Mouse (Mus musculus) frontal cortex, postnatal 10 days (tissue): Measurements from ENCODE around the gene Washc3.

Experiments
- DNase-seq, 2 experiments: peaks; one replicate each; pipeline ENCODE4 v3.0.0; 2022; ENCODE audit warnings: low spot score in 2 of 2, mixed read lengths in 1 of 2

Washc3 gene

GRCm38 (mm10) chr10:88200951-88201638, at the start of gene Washc3:
TSS of gene Washc3 (plus strand) at chr10:88201093.
- DNase-seq: peak; percentile 91 to 92

- no peak for DNase-seq
Observed at GRCm38 (mm10) chr10:88151658-88152057, 49.2 kb upstream of the Washc3 start.

- DNase-seq: no peak
Observed at GRCm38 (mm10) chr10:88162096-88162495, 38.8 kb upstream of the Washc3 start.

DNA sequence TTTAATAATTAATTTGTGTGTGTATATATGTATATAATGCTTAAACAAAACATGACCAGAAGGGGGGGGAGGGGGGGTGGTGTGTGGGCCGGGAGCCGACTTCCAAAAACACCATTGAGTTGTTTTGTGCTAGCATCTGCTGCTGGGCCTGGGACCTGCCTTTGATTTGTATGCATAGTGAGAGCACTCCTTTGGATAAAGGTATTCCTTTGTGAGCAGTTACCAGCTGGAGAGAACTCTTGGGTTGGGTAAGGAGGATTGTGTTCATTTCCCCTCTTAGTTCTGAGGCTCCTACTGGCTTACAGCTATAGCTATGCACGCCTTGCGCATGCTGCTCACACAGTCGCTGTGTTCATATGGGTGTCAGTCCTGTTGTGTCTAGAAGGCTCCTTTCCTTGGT, 38.2 kb upstream of the Washc3 start:
- no peak for DNase-seq

GRCm38 (mm10) chr10:88166158-88166557, 34.7 kb upstream of the Washc3 start:
- DNase-seq: no peak

- DNase-seq: no peak
Observed at GRCm38 (mm10) chr10:88167438-88168077, 33.3 kb upstream of the Washc3 start.

- DNase-seq: no peak
Observed at GRCm38 (mm10) chr10:88200541-88200940, 352 bp upstream of the Washc3 start.

DNA sequence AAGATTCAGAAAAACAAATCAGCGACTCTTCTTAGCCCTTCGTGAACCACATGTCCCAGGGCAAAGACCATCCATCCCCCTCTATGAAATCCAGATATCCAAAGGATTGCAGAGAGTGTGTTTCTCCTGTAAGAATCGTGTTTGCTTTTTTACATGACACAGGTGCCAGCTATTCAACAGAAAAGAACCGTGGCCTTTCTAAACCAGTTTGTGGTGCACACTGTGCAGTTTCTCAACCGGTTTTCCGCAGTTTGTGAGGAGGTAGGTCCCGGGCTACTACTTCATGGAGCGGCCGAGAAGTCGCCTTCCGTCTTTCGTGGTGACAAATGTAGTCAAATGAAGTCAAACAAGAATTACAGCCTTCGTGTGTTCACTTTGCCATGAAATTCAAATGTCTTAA, 757 bp downstream of the Washc3 start:
- no peak for DNase-seq

GRCm38 (mm10) chr10:88202581-88202980, 1.7 kb downstream of the Washc3 start:
- no peak for DNase-seq

DNA sequence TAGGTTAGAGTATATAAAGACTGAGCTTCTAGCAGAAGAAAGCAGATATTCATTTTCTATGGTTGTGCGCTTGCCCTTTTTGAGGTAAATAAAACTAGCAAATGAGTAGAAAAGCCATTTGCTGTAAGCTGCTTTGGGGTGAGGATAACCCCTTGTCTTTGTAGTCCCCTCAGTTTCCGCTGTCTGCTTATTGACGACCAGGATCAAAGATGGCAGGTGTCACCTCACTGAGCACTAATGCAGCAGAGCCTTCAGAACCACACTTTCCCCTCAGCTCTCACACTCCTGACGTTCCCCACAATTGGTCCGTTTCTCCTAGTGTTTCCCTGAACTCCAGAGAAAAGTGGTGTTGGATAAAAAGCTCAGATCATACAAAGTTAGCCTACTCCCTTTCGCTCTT, 2.3 kb downstream of the Washc3 start:
- no peak for DNase-seq

DNA sequence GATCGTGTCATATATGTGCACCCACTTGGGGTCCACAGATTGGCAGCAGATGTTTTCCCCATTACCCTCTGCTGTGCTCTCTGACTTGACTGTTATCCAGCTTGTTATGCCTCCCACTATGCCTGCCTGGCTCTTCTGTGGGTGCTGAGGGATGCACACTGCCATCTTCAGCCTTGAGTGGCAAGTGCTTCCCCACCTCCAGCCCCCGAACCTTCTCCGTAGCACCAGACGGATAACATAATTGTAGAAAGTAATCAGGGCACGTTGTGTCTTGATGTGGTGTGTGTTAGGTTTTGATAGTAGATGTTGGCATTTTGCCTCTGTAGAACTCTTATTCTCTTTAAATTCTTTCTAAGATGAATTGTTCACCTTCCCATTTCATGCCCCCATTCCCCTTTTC, 11.8 kb downstream of the Washc3 start:
- DNase-seq: no peak

DNA sequence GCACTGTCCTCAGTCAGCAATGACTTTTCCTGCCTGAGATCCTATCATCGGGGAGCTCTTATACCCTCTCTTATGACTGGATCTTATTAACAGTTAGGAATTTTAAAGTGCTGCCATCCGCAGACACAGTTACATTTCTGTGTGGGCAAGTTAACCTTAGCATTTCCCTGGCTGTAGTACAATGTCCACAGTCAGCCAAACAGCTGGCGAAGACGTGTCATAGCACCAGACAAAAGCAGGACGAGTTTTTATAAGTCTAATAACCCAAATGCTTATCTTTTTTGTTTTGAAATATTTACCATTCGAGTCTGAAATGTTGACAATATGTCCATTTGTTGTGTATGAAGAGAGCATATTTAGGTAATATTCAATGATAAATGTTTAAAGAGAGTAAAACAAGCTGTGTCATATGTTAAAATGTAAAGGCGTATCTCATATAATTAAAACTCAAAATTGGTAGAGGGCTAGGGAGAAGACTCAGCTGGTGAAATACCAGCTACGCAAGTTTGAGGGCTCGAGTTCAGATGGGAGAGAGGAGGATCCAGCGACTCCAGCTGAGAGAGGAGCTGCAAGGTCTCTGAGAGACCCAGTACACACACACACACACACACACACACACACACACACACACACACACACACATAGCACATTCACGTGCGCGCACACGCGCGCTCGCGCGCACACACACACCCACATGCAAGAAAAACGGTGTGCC, 14.1 kb downstream of the Washc3 start:
- DNase-seq: no peak

GRCm38 (mm10) chr10:88218161-88218560, 17.3 kb downstream of the Washc3 start:
- no peak for DNase-seq

- DNase-seq: no peak
Observed at GRCm38 (mm10) chr10:88221718-88222117, 20.8 kb downstream of the Washc3 start.

- no peak for DNase-seq
Observed at GRCm38 (mm10) chr10:88225421-88225820, 24.5 kb downstream of the Washc3 start.

DNA sequence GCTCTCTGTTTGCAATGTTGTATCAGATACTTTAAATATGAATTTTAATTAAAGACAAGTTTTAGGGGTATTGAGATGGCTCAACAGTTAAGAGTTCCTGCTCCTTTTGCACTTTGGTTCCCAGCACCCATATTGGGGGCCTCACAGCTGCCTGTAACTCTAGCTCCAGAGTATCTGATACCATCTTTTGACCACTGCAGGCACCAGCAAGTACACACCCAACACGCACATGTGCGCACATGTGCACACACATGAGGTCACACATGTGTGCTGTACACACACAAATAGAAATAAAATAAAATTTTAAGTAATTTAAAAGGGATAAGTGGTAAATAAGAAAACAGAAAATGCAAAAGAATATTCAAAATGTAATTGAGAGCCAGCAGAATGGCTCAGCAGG, 27.1 kb downstream of the Washc3 start:
- no peak for DNase-seq

GRCm38 (mm10) chr10:88228521-88229017, 27.7 kb downstream of the Washc3 start:
- DNase-seq: no peak

GRCm38 (mm10) chr10:88231671-88232070, 30.8 kb downstream of the Washc3 start:
- DNase-seq: no peak

DNA sequence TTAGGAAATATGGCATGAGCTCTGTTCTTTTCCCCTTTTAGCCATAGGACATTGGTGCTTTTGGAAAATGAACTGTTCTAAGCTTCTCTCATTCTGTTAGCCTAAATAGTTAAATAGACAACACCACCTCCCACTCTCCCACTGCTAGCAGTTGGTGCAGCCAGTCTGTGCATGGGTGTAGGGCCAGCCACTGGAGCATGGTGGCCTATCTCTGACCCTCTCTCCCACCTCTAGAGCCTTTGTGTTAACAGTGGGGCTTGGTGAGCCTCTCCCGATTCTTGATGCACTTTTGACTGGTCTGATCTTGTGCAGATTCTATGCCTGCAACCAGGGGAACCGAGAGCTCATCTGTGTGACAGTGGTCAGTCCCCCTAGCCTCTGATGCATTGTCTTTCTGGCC, 31.9 kb downstream of the Washc3 start:
- DNase-seq: no peak

DNA sequence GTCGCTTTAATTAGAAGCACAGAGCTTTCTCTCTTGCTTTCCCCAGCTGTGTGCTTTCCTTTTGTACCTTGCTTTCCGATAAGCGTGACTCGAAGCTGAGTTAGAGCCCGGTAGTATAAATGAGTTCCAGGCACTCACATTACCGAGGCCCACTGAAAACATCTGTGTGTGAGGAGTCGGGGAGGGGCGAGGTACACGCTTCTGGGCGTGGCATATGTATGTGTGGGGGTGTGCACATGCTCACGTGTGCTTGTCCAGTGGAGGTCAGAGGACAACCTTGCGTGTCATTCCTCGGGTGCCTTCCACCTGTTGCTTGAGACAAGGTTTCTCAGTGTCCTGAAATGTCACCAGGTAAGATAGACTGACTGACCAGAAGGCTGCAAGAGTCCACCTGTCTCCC, 43.8 kb downstream of the Washc3 start:
- no peak for DNase-seq

GRCm38 (mm10) chr10:88250300-88250699, 49.4 kb downstream of the Washc3 start:
- no peak for DNase-seq

DNA sequence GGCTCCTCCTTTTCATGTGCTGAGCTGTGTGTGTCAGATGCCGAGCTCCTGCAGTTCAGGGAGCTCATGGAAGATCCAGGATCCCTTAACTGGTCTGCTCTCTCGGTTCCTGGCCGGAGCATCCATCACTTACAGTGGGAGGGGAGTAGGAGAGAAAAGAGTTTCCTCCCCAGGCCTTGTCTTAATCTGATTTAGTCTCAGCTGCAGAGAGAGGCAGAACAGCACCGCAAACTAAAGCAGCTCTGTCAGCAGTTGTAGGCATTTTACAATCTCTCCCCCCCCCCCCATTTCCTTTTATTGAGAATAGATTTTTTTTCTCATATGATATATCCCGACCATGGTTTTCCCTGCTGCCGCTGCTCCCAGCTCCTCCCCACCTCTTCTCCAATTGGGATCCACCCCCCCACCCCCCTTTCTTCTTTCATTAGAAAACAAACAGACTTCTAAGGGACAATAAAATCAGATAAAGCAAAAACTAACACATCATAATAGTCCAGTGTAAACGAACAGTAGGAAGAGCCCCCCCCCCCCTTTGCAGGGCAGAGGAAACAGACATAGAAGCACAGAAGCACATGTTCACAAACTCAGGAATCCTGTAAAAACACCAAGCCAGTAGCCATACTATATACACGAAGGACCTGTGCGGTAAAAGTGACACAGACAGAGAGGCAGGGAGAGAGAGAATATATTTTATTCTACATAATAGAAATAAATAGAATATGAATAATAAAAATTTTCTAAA, 51.4 kb downstream of the Washc3 start:
- DNase-seq: no peak
